Mouse (Mus musculus) monocyte, adult 5-6 weeks (primary cell): ENCODE measurements around the gene Pcnx2. TPM values are rescaled to one million over a fixed set of nuclear protein-coding genes. Genes with fewer than 3 reads are reported as not detected.

Source experiments
- ATAC-seq: fragments of 153-309, 156-312 bp; replicated peaks from 2 replicates; pipeline ENCODE4 v1.8.0; 2017; ENCODE audit warnings: mild to moderate bottlenecking; ENCODE audit not compliant: low TSS enrichment, insufficient number of reproducible peaks, severe bottlenecking, poor library complexity, low FRiP score
- total RNA-seq: library from RNA; stranded (forward); fragments of 200-1000, 200-491, 200-594 nt; gene quantifications from 3 replicates; pipeline ENCODE4 v1.2.3, GENCODE M21; 2017

Pcnx2 gene
- total RNA-seq, 1 experiment from 2014 or later, result not detected

DNA sequence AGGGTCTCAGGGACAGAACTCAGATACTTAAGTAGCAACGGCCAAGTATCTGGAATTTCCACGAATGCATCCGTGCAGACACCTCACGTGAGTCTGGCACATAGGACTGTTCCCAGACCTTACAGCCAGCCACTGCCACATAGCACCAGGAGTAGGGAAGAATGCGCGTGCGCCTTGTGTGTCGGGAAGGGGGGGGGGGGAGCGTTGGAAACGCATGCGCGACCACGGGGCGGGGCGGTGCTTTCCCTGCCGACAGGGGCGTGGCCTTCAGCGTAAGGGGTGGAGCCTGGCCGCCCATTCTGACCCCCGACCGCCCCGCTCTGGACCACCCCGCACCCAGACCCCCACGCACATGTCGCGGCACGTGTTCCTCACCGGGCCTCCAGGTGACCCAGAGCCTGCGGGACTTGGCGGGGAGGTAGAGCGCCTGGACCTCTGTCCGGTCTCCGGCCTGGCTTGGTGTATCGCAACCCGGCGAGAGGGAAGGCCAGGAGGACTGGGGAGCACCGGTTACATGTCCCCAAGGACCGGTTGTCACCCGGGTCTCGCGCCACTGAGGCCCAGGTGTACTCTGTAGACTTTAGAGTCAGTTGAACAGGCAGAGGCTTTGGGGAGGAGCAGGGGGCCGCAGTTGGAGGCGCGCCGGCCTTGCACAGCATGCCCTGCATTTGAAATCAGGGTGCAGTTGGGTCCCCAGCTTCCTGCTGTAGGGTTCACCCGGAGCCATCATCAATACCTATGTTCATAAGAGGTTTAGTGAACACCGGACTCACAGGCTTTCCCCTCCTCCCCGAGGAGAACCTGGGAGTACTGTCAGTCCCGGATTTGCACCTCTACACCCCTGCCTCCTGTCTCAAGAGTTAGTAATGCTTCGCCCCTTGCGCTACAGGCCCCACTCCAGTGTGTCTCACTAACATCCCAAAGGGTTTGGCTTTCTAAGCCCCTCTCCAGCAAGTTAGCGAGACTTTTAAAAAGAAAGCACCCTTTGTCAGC is 163.9 kb downstream of the Pcnx2 start:
- peak; percentile 54 for ATAC-seq

GRCm38 (mm10) chr8:125729746-125730145 is 168.4 kb downstream of the Pcnx2 start, which contains the start of gene Ntpcr:
Gene Ntpcr, plus strand, starts transcription at chr8:125729963.
- no peak for ATAC-seq

- ATAC-seq, result no peak
Observed at GRCm38 (mm10) chr8:125727797-125728196, 170.3 kb downstream of the Pcnx2 start.

- ATAC-seq, result no peak
Observed at GRCm38 (mm10) chr8:125726986-125727385, 171.1 kb downstream of the Pcnx2 start.

- no peak for ATAC-seq
Observed at GRCm38 (mm10) chr8:125726143-125726542, 172.0 kb downstream of the Pcnx2 start.

- peak; percentile 96 for ATAC-seq
Observed at GRCm38 (mm10) chr8:125725037-125725820, 172.9 kb downstream of the Pcnx2 start.

DNA sequence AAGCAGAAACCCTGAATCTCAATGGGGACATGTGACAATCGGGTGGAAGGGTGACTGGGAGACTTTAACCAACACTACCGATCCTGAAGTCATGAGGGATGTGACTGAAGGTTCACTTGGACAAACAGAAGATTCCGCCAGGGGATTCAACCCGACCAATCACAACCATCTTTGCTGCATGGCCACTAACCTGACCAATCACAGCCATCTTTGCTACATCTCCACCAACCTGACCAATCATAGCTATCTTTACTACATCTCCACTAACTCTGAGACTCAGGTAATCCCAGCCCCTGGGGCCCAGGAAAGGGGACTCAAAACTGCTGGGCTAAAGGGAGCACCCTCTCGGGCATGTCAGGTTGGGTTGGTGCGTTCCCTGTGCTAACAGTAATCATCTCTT is 174.7 kb downstream of the Pcnx2 start:
- no peak for ATAC-seq

GRCm38 (mm10) chr8:125722675-125723074 is 175.4 kb downstream of the Pcnx2 start:
- ATAC-seq, result no peak

- no peak for ATAC-seq
Observed at GRCm38 (mm10) chr8:125718914-125719313, 179.2 kb downstream of the Pcnx2 start.

GRCm38 (mm10) chr8:125716613-125717012 is 181.5 kb downstream of the Pcnx2 start:
- ATAC-seq, result no peak

DNA sequence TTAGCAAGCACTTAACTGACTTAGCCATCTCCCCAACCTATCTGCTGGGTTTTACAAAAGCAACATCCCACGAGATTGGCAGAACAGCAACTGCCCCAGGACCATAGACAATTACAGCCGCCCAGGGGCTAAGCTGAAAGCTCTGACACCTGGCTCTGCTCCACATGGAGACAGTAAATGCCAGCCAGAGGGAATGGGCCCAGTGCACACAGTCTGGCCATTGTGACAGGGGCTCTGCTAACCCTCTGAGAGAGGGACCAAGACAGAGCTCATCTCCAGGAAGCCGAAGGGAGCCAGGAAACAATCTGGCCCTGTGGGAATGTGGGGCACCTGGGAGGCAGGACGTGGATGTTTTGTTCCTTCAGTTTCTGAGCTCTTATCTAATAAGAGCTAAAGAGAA is 181.9 kb downstream of the Pcnx2 start:
- no peak for ATAC-seq

DNA sequence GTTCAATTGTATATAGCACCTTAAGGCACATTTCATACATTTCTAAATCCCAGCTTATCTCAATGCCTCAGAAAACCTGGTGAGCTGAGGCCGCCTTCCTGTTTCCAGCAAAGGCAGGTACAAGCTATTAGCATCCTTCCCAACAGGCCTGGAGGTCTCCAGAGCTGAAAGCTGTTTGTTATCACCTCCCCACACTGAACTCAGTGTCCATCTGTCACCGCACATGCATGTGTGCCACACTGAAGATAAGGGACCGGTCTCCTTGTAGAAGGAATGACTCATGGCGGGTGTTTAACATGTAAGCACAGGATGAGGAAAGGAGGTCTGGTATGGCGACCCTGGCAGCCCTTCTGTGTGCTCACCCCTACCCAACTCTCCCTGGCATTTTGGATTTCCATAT is 186.6 kb downstream of the Pcnx2 start:
- ATAC-seq, result no peak

DNA sequence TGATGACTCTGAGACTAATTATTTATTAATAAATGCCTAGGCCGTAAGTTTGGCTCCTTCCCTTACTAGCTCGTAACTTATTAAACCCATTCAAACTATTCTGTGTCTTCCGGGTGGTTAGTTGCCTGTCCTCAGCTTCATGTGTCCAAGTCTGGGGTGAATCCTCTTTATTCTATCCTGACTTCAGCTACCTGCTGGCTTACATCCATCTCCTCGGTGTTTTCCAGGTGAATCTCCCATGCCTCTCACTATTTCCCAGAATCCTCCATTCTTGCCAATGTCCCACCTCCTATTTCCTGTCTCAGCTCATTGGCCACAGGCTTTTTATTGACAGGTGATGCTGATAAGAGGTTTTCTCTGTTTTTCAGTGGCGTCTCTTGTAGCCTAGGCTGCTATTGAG is 188.9 kb downstream of the Pcnx2 start:
- no peak for ATAC-seq

DNA sequence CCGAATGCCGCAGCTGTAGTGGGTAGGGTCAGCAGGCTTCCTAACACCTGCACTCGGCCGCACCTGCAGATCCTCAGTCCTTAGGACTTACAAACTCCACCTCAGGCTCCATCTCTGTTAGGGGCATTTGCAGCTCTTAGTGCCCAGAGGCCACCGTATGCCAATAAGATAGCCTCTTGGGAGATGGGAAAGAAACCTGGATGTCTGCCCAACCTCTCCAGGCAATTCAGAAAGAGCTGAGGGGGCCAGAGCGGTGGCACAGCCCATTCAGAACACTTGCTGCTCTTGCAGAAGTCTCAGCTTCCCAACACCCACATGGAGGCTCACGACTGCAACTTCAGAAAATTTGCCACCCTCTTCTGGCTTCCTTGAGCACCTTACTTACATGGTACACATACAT is 192.3 kb downstream of the Pcnx2 start:
- ATAC-seq, result no peak

DNA sequence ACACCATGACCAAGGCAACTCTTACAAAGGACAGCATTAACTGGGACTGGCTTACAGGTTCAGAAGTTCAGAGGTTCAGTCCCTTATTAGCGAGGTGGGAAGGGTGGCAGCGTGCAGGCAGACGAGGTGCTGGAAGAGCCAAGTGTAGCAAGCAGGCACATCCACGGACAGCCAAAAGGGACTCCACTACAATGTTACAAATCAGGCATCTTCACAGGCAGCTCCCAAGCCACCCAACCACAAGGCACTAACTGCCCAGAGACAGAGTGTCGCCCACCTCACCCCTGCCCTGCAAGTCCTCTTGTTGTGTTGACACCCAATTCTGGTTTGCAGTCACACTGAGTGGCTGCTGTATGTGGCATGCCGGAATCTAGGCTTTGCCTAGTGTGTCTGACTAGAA is 193.7 kb downstream of the Pcnx2 start:
- no peak for ATAC-seq

DNA sequence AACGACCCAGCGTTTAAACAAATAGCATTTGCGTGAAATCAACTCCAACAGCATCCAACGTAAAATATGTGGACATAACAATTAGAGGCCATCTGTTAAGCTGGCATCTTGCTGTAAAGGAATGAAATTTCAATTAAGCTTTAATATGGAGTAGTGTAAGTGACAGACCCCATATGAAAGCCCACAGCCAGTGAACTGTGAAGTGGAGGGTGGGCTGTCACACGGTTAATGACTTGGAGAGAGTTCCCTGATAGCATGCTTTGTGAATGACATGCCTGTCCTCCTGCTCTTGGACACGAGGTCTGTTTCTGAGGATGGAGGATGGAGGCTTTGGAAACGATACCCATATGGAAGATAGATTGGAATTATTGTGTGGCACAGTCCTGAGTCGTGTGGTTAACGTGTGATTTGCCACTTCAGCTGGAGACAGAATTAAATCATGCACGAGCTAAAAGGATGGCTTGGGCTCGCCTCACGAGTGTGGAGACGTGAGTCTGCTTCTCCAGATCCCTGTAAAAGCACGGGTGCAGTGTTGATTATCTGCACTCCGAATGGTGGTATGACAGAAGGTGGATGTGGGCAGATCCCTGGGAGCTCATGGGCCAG is 195.1 kb downstream of the Pcnx2 start:
- ATAC-seq, result no peak
